Mouse (Mus musculus) cerebellum, postnatal 25 days (tissue): Measurements from ENCODE around the gene Ckb.
"Not testable (repeated sequence)": the region's sequence is repeated elsewhere in the genome, so short reads cannot be mapped to it uniquely, and the experiment has no call there.

Source experiments
- DNase-seq, 2 experiments: peaks; one replicate each; pipeline ENCODE4 v3.0.0; 2021; ENCODE audit warnings: mixed read lengths in 2 of 2

Gene Ckb

DNA sequence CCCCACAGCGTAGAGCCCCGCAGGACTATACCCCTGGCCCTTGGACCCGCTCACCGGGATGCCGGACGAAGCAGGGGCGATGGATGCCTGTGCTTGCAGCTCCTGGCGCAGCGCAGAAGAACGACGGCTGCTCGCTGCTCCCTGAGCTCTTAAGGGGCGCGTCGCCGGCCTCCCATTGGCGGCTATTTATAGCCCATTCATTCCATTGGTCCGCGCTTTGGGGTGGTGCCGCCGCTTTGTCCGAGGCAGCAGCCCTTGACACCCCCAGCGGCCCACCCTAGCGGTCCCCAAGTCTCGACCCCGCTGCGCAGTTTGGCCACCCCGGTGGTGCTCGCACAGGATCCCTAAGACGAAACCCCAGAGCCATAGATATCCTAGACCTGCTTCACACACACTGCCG is at the start of gene Ckb:
TSS of gene Ckb (minus strand) at position 163 of the 400 bp plus-strand sequence.
- peak; percentile 96 for DNase-seq

GRCm38 (mm10) chr12:111720222-111720621 is 48.1 kb upstream of the Ckb start:
- DNase-seq, result no peak

DNA sequence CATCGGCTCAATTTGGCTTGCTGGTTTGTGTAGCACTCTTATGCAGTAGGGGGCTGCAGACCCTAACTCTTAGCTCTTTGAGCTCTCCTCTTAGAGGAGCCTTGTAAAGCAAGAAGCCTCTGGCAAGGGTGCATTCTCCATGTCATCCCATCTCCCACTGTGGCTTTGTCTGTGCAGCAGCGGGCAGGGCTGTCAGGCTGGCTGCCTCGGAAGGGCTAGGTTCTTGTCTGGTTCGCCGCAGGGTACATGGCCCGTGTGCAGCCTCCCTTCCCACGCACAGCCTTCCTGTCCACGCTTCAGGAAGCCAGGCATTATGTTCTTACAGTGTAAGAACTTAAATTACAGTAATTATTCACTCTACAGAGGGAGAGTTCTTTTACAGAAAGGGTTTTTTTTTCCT is 46.5 kb upstream of the Ckb start:
- DNase-seq, result peak; percentile 81 to 82

DNA sequence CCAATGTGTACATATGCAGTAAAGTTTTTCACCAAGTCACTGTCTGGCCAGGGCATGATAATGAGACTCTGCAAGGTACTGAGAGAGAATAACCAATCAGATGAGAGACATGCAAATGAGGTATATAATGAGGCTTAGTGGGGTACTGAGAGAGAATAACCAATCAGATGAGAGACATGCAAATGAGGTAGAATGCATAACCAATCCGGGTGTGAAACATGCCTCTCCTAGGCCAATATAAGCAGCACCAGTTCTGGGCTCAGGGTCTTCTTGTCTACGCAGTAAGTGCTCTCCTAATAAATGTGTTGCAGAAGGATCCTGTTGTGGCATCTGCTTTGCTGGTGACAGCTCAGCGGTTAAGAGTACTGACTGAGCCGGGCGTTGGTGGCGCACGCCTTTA is 44.4 kb upstream of the Ckb start:
- DNase-seq, result no peak

- DNase-seq, result not testable (repeated sequence)
These were observed 41.7 kb upstream of the Ckb start for GRCm38 (mm10) chr12:111713880-111714279.

GRCm38 (mm10) chr12:111713004-111713651 is 41.0 kb upstream of the Ckb start, which contains the start of the genes Bag5 and Apopt1:
Gene Bag5, minus strand, starts transcription at chr12:111713257.
Gene Apopt1, plus strand, starts transcription at chr12:111713261.
- peak; percentile 96 to 97 for DNase-seq

DNA sequence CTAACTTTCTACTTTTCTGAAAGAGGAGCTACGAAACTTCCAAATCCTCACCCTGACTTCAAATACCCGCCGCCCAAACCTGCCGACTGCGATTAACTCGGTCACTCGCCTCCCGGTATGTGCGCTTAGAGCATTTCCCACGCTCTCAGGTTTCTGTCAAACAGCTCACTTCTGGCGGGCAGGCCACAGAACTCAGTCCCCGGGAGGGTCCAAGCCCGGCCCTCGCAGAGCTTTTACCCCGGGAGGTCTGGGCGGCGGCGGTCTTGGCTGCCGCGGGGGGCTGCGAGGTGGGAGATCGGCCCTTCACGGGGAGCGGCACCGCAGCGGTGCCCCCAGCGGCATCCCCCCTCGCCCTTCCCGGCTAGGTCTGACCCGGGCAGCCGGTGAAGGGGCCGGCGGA is 40.3 kb upstream of the Ckb start:
- DNase-seq, result no peak

DNA sequence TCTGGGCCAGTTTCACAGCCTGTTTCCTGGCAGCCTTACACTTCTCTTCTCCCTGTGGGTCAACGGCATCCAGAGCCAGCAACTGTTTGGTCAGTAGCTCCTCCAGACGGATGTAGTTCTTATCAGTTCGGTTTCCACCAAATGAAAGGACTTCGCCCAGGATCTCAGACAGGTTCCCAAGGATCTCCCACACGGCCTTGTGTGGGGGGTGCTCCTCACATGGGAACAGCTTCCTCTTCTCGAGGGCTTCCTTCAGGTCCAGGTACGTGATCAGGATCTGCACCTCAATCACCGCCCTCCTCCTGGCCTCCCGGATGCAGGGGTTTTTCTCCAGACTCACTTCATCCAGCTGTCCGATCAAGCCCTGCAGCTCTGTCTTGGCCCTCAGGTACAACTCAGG is 38.0 kb upstream of the Ckb start:
- no peak for DNase-seq

- DNase-seq, result peak in 1 of 2 experiments; percentile 11
These were observed 36.0 kb upstream of the Ckb start for GRCm38 (mm10) chr12:111708181-111708580.

- peak; percentile 33 to 50 for DNase-seq
These were observed 33.2 kb upstream of the Ckb start for GRCm38 (mm10) chr12:111705186-111705973.

GRCm38 (mm10) chr12:111704609-111705008 is 32.5 kb upstream of the Ckb start:
- DNase-seq, result peak in 1 of 2 experiments; percentile 12

DNA sequence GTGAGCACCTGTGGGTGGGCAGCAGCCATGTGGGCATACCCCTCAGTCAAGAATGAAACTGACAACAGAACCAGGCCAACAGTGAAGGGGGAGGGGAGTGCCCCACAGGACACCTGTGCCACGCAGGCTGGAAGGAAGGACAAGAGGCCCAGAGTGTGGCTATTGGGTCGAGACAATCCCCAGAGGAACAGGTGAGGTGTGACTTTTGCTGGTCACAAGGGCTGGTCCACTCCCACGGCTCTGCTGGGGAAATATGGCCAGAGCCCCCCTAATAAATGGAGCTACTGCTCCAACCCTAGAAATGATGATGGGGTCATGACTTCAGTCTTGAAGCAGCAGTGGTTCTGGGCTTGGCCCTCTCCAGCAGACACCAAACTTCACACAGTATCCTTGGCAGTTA is 31.2 kb upstream of the Ckb start:
- no peak for DNase-seq

DNA sequence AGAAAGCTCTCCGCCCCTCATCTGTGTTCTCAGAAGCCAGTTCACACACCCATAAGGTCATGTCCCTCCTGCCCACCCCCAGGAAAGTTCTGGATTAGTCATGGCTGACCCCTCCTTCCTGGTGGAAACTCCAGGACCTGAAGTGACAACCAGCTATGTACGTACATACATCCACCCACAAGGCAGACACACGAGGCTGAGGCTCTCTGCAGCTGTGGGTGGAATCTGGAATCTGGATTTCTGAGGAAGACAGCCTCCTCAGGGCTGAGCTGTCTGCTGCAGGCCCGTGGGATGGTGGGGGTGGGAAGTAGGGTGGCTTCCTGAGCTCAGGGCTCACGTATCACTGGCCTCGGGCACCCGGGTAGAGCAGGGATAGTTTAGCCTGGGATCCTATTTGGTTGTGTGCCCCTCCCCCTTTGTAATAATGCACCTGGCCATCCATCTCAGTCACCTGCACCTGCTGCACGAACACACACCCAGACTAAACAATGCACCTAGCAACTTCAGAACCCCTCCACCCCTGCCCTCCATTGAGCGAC is 28.9 kb upstream of the Ckb start:
- no peak for DNase-seq

- no peak for DNase-seq
These were observed 27.4 kb upstream of the Ckb start for GRCm38 (mm10) chr12:111699542-111699941.

DNA sequence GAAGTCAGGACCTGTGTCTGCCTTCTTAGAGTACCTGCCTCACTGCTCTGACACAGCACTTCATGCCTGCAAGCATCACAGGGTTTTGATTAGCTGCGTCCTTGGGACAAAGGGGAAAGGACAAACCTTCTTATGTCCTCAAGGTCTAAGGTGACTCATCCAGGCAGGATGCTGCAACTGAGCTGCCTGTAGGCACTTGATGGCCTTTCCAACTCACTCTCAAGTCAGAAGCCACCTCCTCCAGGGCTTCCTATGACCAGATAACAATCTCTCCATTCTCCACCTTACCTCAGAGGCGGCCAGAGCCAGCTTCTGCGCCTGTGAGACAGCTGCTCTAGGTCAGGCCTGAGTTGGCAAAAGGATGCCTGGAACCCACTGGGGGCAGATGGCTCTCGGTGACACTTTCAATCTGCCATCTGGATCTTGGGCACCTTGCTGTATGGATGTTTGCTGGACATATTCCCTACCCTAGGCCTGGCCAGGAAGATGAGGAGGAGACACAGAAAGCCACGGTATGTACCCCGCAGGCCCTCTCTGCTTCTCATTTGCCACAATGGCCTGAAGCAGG is 26.3 kb upstream of the Ckb start:
- peak; percentile 75 to 78 for DNase-seq

GRCm38 (mm10) chr12:111697708-111698107 is 25.6 kb upstream of the Ckb start:
- DNase-seq, result no peak

DNA sequence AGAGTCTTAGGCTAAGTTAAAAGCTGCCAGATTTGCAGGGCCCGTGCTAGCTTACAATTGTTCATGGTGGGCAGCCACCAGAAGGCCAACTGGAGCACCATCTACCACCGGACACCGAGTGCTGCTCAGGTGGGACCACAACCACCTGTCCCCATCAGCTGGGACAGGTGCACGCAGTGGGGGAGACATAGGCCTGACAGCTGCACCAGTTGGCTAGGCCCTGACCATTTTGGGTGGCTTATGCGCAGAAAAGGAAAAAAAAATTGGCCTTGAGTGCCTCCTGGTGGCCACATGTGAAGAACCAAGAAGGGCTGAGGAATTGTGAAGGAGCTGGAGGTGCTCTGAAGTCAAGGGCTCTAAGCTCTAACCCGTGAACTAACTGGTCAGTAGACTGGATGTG is 24.1 kb upstream of the Ckb start:
- peak; percentile 84 to 87 for DNase-seq

GRCm38 (mm10) chr12:111694880-111695804 is 23.0 kb upstream of the Ckb start:
- peak; percentile 41 to 60 for DNase-seq

DNA sequence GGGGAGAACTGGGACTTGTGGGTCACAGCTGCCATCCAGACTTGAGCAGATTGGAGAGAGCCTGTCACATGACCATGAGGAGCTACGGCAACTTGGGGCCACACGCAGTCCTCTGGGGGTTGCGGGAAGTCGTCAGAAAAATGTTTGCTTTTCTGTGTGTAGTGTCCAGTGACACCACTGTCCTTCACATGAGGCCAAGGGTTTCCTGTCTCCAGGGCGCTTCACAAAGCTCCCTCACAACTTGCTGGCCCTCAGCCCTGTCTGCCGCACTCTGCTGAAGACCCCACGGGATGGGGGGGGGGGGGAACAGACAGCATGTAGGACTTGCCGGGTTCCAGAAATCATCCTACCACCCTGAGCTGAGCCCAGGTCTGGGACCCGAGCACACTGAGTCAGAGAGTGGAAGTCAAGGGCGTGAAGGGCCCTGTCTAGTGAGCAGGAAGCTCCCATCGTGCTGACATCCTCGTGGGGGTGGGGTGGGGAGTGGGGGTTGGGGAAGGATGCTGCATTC is 22.2 kb upstream of the Ckb start:
- DNase-seq, result peak; percentile 33 to 53

- DNase-seq, result peak; percentile 38 to 57
These were observed 21.5 kb upstream of the Ckb start for GRCm38 (mm10) chr12:111693341-111694270.

GRCm38 (mm10) chr12:111692899-111693298 is 20.8 kb upstream of the Ckb start:
- no peak for DNase-seq
